Mouse (Mus musculus) E14TG2a.4 (cell line): ENCODE measurements at regions not wholly inside any gene's neighbourhood (a gene's known extent, or its start where the extent isn't known, plus 50 kb on each side); places are given as distances from the start of the nearest gene placed in this dataset.

Experiments used
- H3K27me3 ChIP-seq: 2 replicates; pipeline ENCODE4 v1.6.1; 2014; ENCODE audit warnings: low read length, control low read depth; ENCODE audit not compliant: insufficient read depth
- H3K36me3 ChIP-seq: 2 replicates; pipeline ENCODE4 v1.6.1; 2014; ENCODE audit warnings: low read length, control low read depth; ENCODE audit not compliant: insufficient read depth
- H3K4me1 ChIP-seq: replicated peaks from 2 replicates; pipeline ENCODE4 v1.6.1; 2014; ENCODE audit warnings: low read depth, low read length, control low read depth
- H3K4me3 ChIP-seq: replicated peaks from 2 replicates; pipeline ENCODE4 v1.5.1; 2014; ENCODE audit warnings: mild to moderate bottlenecking, low read length
- H3K9me3 ChIP-seq: 2 replicates; pipeline ENCODE4 v1.6.1; 2014; ENCODE audit warnings: low read length, control low read depth
- CTCF ChIP-seq: conservative IDR thresholded peaks from 2 replicates; pipeline ENCODE4 v1.5.1; 2014; ENCODE audit warnings: low read length
- NANOG ChIP-seq: IDR thresholded peaks from 2 replicates; pipeline ENCODE4 v1.6.1; 2014; ENCODE audit warnings: borderline replicate concordance, low read length, mixed read lengths
- POU5F1 ChIP-seq: IDR thresholded peaks from 2 replicates; pipeline ENCODE4 v1.6.1; 2014; ENCODE audit warnings: low read length, borderline replicate concordance

- Histone ChIP-seq H3K4me3 (no peak overlapping the region), H3K9me3 (peaks cover 7% of the 10 kb centered on the region), H3K27me3 (peaks cover 7% of the 10 kb centered on the region; the same call in 1 of the 2 replicates), H3K4me1 (no peaks in the 10 kb centered on the region), H3K36me3 (no peaks in the 10 kb centered on the region)
- TF ChIP-seq NANOG (no peak), CTCF (no peak), POU5F1 (no peak)
Observed at GRCm38 (mm10) chr4:84135740-84136139, 539.3 kb downstream of the Bnc2 start.

GRCm38 (mm10) chr4:84137171-84137919, 537.7 kb downstream of the Bnc2 start:
- Histone ChIP-seq H3K4me1 (no peaks in the 10 kb centered on the region), H3K4me3 (no peak overlapping the region), H3K27me3 (peaks cover 7% of the 10 kb centered on the region; the same call in 1 of the 2 replicates), H3K36me3 (no peaks in the 10 kb centered on the region), H3K9me3 (peaks cover 12% of the 10 kb centered on the region)
- TF ChIP-seq NANOG, result no peak
- TF ChIP-seq CTCF, result no peak
- TF ChIP-seq POU5F1, result no peak

DNA sequence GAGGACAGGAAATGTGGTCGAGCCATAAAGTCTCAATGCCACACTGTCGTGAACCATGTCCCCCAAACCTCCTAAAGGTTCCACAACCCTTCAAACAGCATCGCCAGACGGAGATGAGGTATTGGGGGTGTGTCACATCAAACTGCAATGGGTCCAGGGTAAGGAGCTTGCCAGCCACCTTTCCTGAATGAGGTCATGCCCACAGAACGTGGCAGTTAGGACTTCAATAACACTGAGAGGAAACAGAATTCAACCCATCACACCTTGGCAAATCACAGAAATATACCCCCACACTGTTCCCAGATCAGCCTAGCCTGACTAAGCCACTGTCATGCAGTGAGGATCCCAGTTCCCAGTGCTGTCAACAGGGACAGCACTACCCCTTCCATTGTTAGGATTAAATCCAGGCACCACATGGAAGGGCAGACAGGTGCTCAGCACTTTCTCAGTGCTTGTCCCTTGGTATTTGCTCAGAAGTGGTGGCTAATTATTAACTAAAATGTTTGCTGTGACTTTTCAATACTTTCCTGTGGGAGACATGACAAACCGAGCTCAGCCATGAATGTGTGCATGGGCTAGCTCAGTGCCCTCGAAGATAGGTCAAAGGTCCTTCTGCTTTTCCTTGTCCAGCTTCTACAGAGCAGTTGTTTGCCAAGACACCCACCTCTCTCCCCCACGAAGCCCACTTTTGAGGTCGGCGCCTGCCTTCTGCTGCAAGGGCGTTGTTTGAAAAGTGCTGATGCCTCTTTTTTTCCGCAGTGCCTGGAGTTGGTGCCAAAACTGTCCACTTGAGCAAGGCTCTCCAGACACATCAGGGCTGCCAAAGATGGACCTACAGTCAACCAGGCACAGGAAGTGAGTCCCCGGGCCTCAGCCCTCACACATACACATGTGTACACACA, 525.7 kb downstream of the Bnc2 start:
- no peaks in the 10 kb centered on the region for H3K9me3 ChIP-seq
- H3K36me3 ChIP-seq, result no peaks in the 10 kb centered on the region
- no peak for TF ChIP-seq CTCF
- no peak for TF ChIP-seq NANOG
- TF ChIP-seq POU5F1, result no peak
- no peaks in the 10 kb centered on the region; the same call in 1 of the 2 replicates for H3K27me3 ChIP-seq
- no peak overlapping the region for H3K4me3 ChIP-seq
- no peaks in the 10 kb centered on the region for H3K4me1 ChIP-seq

GRCm38 (mm10) chr4:84150698-84151097, 524.4 kb downstream of the Bnc2 start:
- no peak for TF ChIP-seq CTCF
- TF ChIP-seq POU5F1, result no peak
- TF ChIP-seq NANOG, result no peak
- Histone ChIP-seq H3K9me3 (no peaks in the 10 kb centered on the region), H3K4me3 (no peak overlapping the region), H3K36me3 (no peaks in the 10 kb centered on the region), H3K27me3 (no peaks in the 10 kb centered on the region), H3K4me1 (no peaks in the 10 kb centered on the region)

DNA sequence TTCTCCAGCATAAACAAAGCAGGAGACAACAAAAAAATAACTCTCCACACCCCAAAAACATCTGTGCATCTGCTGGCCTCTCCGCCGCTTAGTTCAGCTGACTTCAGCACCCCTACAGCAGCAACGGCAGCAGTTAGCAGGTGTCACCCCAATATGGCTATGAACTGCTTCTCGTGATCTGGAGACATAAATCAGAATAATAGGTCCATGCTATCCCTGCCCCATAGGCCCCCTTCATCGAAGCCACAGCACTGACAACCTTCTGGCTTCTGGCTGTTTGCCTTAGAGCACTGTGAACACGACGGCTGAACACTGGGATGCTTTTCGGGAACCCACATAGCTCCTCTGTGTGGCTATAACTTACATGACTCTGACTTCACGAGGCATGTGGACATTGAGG, 523.8 kb downstream of the Bnc2 start:
- H3K9me3 ChIP-seq, result no peaks in the 10 kb centered on the region
- H3K36me3 ChIP-seq, result no peaks in the 10 kb centered on the region
- no peaks in the 10 kb centered on the region for H3K4me1 ChIP-seq
- TF ChIP-seq POU5F1 (no peak), NANOG (no peak)
- no peak overlapping the region for H3K4me3 ChIP-seq
- H3K27me3 ChIP-seq, result no peaks in the 10 kb centered on the region

GRCm38 (mm10) chr4:84151971-84152450, 523.1 kb downstream of the Bnc2 start:
- Histone ChIP-seq H3K4me1 (no peaks in the 10 kb centered on the region), H3K4me3 (no peak overlapping the region), H3K36me3 (no peaks in the 10 kb centered on the region), H3K27me3 (no peaks in the 10 kb centered on the region), H3K9me3 (no peaks in the 10 kb centered on the region)
- TF ChIP-seq POU5F1, result no peak
- TF ChIP-seq NANOG, result no peak
- no peak for TF ChIP-seq CTCF

GRCm38 (mm10) chr4:84153571-84153970, 521.5 kb downstream of the Bnc2 start:
- H3K4me3 ChIP-seq, result no peak overlapping the region
- no peaks in the 10 kb centered on the region for H3K36me3 ChIP-seq
- H3K9me3 ChIP-seq, result no peaks in the 10 kb centered on the region
- no peaks in the 10 kb centered on the region for H3K27me3 ChIP-seq
- TF ChIP-seq POU5F1, result no peak
- no peak for TF ChIP-seq NANOG
- TF ChIP-seq CTCF, result no peak
- H3K4me1 ChIP-seq, result no peaks in the 10 kb centered on the region

DNA sequence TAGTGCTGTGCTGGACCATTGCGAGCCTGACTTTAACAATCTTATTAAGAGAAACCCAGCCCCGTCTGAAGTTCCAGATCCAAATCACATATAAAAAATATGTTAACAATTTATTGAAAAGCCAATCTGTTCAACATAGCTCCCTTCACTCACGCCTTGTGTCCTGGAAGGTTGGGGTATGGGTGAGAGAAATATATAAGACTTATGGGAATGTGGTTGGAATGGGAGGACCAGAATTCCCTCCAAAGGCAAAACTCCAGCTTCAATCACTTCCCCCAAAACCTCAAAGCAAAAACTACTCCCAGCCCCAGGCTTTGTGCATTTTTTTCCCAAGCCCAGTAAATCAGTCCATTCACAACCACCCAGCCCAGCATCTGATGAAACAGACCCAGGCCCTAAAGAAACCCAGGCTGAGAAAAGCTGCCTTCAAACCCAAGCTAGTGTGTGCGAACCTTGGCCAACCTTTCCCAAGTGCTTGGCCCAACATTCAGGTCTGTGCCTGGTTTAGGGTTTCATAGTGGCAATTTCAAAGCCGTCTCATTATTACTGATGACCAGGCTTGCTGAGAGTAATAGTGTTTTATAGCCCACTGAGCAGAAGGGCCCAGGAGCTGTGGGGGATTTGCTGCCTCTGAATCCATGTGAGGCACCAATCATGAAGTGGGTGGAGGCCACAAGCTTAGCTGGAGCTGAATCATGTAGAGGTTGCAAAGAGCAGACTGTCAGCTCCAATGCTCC, 517.0 kb downstream of the Bnc2 start:
- Histone ChIP-seq H3K4me3 (no peak overlapping the region), H3K9me3 (no peaks in the 10 kb centered on the region), H3K36me3 (no peaks in the 10 kb centered on the region), H3K4me1 (no peaks in the 10 kb centered on the region), H3K27me3 (no peaks in the 10 kb centered on the region)
- TF ChIP-seq CTCF (no peak), POU5F1 (no peak), NANOG (no peak)
